16 mouse cellular contexts compared by ENCODE assay signal in genomic region chr2:118483032-118483431, GRCm38 (mm10).
"Had no signal": no experiment of that assay in that cellular context is flagged by ENCODE, and none has a peak within 500 bp of the region (broad histone marks: within the 10 kb centered on the region; RNA-seq: fewer than 3 reads in every experiment).

No protein-coding gene starts in this region.

- H3K4me3 ChIP-seq: kidney, embryonic 15.5 days; limb, embryonic 10.5 days; limb, embryonic 13.5 days; liver, embryonic 12.5 days; liver, embryonic 15.5 days; lung, embryonic 15.5 days; midbrain, embryonic 12.5 days; midbrain, embryonic 15.5 days had no signal

- H3K36me3 ChIP-seq: kidney, embryonic 15.5 days; limb, embryonic 10.5 days; liver, embryonic 15.5 days; lung, embryonic 15.5 days; midbrain, embryonic 12.5 days; midbrain, embryonic 15.5 days had no signal

- DNase-seq: kidney, adult 11 months; kidney, adult 8-10 months; kidney, postnatal 10 days; kidney, postnatal 36 days; liver; lung, adult 18-20 months; lung, postnatal 14 days had no signal

- H3K27ac ChIP-seq: kidney, embryonic 15.5 days; limb, embryonic 10.5 days; limb, embryonic 13.5 days; liver, embryonic 12.5 days; liver, embryonic 15.5 days; lung, embryonic 15.5 days; macrophage; midbrain, embryonic 12.5 days; midbrain, embryonic 15.5 days had no signal

- H3K27me3 ChIP-seq: kidney, embryonic 15.5 days; limb, embryonic 13.5 days; liver, embryonic 15.5 days; lung, embryonic 15.5 days; midbrain, embryonic 15.5 days had no signal
